Mouse (Mus musculus) telencephalon, adult 2 months (tissue): ENCODE data around the gene Sh3bp2.

Experiments
- DNase-seq: peaks from one replicate; pipeline ENCODE4 v3.0.0-alpha.2; 2011; ENCODE audit warnings: low read depth, low spot score

Sh3bp2 gene

DNA sequence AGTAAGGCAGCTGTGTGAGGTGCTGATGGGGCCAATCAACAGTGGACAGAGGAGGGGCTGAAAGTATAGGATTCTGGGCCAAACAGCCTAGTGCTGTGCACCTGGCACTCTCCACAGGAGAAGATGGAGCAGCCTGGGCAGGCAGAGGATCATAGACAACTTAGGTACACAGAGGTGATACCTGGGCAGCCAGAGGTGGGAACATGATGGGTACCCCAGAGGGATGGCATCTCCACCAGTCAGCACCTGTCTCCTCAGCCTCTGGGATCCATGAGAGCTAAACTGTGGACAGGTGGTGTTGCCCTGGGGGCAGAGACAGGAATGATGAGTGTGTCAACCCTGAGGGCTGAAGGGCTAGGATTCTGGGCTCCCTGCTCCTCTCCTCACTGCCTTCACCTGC, 1.1 kb upstream of the Sh3bp2 start:
- DNase-seq: no peak

DNA sequence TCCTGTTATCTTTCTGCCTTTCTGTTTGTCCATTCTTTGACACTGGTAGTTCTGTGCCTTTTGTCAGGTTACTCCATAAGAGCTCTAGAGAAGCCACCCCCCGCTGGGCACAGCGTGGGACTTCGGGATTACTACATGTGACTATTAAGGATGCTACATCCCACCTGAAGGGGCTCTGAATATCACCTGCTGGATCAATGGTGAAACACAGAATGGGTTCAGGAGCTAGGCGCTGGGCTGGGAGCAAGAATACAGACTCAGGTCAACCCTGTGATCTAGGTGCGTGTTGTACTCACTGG, 788 bp downstream of the Sh3bp2 start:
- DNase-seq: no peak

DNA sequence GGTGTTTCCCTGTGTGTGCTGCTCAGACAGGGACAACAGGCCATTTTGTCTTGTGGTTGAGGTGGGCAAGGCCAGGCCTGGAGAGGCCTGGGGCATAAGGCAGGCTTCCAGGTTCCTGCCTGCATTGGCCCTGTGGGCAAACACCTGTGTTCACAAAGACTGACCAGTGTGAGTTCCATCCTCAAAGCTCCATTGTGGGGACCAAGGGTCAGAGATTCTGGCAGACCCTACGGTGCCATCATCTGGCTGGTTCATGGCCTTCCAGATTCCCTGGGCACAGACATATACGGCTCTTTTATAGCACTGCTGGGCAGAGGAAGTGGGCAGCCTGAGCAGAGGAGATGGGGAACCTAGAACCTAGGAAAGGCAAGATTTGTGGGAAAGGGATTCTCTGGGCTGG, 1.7 kb downstream of the Sh3bp2 start:
- DNase-seq: no peak

DNA sequence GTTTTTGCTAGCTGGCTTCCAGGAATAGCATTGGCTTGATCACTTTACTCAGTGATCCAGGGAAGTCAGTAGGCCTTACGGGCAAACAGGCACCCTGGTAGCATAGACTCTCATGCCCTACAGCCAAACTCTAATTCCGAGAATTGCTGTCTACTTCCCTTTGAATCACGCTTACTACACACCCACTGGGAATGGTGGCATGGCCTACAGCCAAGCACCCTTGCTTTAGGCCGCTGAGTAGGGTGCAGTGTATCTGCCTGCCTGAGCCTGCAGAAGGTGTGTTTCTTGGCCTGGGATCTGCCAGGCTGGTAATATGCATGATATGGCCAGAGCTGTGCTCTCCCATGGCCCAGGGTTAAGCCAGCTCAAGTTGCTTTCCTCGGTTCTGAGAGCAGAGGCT, 3.1 kb downstream of the Sh3bp2 start:
- DNase-seq: no peak

DNA sequence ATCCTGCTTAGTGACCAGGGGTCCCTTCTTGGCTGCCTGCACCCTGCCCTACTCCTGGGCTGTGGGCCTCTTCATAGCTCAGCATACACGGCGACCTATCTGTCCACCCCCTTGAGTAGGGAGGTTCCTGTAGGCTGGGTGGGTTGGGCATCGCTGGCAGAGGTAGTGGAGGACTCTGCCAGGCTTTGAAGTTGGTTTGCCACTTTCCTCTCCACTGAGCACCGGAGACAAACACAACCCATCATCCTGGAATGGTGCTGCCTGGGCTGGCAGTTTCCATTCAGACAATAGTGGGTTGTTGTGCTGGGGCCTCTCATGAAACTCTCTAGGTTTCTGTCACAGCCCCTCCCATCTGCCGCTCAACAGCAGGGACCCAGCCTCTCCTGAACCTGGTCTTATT, 4.5 kb downstream of the Sh3bp2 start:
- DNase-seq: no peak

DNA sequence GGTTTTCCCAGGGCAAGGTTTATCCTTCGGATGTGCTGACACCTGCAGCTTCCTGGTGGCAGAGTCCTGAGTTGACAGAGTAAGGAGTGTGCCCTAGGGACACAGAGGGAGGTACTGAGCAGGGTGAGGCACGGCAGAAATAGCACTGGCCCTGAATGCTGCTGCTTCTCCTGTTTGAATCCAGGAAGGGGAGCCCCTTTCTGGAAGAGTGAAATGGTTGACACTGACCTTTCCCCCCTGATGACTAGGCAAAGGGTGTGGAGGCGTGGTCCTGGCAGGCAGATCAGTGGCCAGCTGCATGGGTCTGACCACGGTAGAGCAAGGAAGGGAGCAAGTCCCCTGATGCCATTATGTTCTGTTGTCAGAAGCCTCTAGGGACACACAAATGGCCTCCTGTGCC, 5.0 kb downstream of the Sh3bp2 start:
- DNase-seq: no peak

DNA sequence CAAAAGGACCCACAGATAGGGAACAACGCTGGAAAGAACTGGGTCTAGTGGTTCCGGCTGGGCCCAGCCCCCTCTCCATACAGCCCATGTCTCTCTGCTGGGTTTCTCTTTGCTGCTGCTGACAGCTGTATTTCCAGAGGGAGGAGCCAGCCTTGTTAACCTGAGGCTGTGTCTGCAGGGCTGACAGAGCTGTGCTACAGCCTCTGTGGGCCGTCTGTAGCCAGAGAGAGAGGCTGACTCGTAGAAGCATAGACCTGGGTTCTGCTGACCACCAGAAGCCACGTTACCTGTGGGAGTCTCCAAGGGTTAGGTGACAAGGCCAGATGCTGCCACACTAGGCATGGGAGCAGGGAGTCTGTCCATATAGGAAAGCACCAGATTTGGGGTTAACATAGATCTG, 7.4 kb downstream of the Sh3bp2 start:
- DNase-seq: no peak

DNA sequence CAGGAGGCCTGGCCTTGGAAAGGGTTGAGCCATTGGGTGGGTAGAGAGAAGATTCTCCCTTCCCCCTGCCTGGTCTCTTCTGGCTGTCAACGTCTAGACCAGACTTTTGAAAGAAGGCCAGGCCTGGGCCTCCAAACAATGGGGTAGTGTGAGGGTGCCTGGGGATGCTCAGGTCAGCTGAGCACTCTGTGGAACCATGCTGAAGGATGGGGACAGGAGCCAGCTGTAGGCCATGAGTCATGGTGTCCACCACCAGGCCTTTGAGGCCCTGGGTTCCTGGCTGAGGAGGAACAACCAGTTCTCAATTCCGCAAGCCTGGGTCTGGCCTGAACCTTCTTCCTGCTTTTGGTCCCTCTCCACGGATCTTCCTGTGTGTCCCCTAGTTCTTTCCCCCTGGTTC, 8.2 kb downstream of the Sh3bp2 start:
- DNase-seq: peak; percentile 64

DNA sequence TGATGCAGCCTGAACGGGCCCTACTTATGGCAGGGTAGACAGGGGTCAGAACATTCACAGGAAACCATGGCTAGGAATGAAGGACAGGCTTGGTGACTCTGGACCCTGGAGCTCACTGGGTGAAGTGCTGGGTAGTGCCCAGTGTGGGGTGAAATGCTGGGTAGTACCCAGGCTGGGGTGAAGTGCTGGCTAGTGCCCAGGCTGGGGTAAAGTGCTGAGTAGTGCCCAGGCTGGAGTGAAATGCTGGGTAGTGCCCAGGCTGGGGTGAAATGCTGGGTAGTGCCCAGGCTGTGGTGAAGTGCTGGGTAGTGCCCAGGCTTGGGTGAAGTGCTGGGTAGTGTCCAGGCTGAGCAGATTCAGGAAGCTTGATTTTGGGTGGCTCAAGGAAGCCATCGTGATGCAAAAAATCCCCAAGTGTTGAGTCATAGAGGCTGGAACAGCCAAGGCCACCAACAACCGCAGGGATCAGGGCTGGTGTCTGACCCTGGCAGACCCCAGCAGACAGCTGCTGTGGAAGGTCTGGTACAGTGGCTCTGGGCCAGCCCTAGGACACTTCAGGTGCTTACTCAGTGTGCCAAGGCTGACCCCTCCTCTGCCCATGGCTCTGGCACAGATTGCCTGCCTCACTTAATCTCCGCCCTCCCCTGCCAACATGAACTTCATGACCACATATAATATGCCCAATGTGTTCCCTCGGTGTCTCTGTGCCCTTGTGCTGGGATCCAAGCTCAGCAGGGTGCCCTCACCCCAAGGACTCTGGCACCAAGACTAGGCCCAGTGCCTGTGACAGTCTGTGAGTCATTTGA, 9.3 kb downstream of the Sh3bp2 start:
- DNase-seq: no peak

DNA sequence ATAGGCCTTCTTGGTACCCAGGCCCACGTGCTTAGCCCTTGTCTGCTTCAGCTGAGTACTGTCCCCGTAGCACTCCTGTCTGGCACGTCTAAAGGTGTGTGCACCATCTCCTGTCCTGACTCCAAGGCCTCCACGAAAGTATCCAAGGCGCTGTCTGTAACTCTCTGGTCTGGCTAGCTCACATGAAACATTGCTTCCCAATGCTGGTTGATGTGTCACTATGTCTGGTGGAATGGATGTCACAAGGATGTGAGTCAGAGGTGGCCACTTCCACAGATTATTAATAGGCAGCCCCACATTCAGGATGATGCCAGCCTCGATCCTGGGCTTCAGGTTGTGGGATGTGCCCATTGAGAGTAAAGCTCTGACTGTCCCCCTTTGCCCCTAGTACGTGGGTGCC, 10.2 kb downstream of the Sh3bp2 start:
- DNase-seq: no peak

DNA sequence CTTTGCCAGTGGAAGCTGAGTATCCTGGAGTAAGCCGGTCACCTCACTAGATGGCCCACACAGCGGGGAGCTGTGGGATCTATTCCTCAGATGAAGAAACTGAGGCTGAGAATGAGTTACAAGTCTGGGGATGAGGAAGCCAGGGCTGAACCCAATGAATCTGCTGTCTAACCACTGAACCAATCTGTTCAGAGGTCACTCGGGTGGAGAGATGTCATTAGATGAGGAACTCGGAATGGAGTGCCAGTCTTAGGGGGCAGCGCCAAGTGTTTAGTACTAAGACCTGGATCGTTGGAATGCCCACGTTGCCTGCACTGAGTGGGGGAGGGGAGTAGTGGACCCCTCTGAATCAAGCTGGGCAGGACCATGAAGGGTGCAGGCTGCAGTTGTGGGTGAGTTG, 12.4 kb downstream of the Sh3bp2 start:
- DNase-seq: no peak

DNA sequence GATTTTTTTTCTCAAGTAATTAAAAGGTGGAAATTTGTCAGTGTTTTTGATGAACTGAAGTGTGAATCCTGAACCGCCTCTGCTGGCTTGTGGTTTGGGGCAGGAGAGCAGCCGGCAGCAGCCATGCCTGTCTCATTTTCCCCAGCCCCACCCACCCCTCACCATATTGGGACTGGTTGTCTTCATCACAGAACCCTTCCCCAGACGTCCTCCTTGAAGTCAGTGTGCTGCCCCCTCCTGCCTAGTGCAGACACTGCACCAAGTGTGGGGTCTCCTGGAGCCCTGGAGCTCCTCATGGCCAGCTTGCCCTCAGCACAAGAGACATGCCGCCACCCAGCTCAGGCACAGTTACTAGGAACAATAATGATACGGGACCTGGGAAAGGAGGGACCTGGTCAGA, 12.9 kb downstream of the Sh3bp2 start:
- no peak for DNase-seq

DNA sequence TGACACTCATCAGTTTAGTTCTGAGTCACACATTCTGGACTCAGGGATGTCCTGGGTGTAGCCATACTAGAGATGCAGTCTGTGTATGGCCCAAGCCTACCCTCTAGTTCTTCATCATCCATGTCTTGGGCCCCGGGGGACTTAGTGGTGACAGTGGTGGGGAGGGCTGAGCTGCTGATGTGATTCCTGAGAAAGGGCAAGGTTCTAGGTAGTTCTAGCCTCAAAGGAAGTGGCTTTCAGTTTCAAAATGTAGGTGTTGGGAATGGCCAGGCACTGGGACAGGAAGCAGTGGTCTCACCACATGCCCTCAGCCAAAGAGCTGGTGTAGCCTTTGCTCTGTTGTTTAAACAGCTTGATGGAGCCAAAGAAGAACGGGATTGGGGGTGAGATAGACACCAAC, 13.5 kb downstream of the Sh3bp2 start:
- DNase-seq: no peak

DNA sequence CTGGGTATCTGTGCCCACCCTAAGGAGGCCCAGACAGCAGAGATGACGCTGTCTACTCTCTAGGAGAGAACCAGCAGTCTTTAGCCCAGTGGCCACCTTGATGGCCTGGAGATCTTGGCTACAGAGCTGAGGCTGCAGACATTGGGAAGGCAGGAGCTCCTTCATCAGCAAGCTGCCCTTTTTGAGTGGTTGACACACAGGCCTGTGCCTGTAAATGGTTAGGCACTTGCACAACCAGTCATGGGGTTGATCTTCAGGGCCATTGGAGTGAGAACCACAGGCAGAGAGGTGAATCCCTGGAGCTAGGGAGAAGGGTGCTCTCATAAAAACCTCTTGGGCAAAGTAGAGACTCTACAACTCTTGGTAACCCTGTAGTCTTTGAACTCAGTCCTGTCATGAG, 16.5 kb downstream of the Sh3bp2 start:
- DNase-seq: no peak

DNA sequence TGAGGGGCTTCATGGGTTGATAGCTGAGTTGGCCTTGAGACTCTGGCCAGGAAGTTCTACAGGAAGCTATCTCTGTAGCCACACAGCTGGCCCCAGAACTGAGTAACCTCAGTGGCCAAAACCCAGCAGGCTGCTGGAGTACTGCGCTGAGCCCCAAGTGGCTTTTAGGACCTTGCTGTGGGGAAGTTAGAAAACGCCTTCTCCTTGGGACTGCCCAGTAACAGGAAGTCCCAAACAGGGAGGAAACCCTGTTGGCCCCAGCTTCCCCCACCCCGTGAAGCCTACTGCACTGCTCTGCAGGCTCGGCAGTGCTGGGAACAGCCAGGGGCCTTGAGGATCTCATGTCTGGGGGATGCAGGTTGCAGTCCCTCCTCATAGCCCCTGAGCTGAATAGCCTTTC, 17.5 kb downstream of the Sh3bp2 start:
- no peak for DNase-seq

DNA sequence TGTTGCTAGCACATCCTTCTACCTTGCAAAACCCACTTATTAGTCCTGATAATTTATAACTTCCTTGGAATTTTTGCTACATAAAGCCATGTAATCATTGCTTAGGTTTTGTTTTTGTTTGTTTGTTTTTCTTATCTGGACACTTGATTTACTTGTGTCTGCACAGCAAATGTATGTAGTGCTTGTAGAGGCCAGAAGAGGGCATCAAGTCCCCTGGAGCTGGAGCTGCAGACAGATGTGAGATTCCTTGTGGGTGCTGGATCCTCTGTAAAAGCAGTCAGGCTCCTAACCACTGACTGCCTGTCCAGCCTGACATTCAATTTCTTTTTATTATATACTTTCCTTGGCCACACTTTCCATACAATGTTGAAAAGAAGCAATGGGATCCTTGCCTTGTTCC, 21.8 kb downstream of the Sh3bp2 start:
- no peak for DNase-seq

DNA sequence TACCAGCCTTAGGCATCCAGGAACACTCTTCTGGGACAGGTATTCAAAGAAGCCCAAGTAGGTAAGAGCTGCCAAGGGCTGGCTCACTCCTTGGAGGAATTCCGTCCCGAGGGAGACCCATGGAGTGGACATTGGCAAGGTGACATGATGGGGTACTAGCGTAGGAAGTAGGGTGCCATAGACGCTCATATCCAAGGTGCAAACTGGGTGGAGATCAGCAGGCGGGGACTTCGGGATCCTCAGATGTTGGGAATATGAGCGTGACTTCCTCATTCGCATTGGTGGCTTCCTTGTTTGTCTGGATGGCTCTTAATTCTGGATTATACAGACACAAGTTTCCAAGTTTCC, 23.5 kb downstream of the Sh3bp2 start:
- DNase-seq: no peak

DNA sequence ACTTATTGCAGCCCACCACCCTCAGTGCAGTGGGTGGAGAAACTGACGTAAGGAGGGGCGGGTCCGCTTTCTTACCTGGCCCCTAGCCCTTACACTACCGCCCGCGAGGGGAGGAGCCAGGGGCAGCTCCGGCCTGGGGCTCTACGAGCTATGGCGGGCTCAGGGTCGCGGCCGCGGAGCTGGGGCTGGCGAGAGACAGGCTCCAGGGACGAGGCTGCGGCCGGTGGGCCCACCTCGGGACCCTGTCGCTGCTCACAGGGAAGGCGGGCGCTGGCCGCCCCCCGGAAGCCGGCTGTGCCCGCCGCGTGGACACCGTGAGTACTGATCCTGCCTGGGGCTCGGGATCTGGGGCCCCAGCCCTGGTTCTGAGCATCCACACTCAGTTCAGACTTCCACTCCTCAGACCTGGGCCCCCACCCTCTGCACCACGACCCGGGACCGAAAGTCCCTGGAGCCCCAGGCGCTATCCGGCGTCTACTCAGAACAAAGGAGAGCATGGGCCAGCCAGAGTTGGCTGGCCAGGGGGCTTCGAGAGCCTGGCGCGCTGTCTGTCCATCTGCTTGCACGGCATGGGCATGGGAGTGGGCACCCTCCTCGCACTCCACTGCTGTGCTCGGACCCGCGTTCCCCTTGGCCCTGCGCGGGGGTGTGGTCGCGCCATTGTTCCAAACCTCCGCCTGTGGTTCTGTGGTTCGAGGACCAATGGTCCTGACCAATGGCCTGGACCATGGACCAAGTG, 24.0 kb downstream of the Sh3bp2 start:
- DNase-seq: no peak

DNA sequence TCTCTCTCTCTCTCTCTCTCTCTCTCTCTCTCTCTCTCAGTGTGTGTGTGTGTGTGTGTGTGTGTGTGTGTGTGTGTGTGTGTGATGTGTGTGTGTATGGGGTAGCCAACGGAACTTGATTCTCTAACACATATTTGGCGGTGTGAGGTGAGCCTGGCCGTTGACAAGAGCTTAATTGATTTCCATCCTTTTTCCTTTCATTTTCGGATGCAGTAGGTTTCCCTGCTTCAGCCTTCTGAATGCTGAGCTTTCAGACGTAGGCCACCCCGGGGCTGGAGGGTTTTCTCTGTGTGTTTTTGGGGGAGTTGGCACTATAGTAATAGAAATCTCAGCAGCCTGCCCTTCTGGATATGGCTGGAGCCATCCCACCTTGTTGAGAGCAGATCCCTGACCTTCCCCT, 24.6 kb downstream of the Sh3bp2 start:
- no peak for DNase-seq

DNA sequence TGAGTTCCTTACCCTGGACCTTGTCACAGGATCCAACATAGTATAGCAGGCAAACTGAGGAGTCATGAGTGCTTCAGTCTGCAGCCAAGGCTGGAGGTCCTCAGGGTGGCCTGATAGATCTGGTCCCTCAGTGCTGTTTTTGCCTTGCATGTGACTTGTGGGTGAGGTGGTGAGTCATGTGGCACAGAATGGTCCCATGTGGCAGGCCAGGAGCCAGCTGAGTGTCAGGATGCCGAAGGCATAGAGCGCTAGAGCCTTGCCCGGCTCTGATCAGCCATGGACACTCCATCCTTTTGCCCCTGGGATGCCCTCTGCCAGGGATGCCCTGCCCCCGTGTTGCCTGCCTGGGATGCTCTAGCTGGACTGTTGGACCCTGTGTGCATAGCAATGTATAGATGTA, 26.2 kb downstream of the Sh3bp2 start:
- no peak for DNase-seq

DNA sequence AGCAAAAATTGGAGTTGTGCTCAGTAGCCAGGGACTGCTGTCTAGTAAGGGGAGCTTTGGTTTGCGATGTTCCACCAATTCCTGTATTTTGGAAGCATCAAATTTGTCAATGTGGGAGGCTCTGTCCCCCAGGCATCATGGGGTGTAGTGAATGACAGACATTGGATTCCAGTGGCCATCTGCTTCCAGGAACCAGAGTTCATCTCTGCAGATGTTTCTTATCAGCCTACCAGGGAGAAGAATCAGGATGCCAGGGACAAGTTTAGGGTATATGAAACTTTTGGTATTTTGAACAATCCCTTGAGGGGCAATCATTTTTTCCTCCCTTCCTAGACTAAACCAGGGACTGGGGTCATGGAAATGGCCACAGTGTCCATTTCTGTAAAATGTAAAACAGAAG, 38.2 kb downstream of the Sh3bp2 start:
- DNase-seq: no peak

DNA sequence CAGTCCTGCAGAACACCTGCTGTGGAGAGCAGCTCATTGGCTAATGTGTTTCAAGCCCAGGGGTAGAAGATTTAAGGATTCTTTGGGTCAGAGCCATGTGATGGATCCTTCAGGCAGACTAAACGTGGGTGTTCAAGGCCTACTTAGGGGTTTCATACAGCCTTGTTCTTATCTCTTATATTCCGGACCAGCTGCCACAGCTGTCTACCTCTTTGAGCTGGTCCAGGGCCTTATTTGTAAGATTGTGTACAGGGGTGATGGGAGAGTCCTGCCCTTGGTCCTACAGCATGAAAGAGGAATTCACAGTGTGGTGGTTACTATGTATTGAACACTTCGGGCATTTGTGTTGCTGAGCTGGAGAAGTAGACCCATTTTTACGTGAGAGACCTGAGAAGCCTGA, 38.7 kb downstream of the Sh3bp2 start:
- DNase-seq: no peak

DNA sequence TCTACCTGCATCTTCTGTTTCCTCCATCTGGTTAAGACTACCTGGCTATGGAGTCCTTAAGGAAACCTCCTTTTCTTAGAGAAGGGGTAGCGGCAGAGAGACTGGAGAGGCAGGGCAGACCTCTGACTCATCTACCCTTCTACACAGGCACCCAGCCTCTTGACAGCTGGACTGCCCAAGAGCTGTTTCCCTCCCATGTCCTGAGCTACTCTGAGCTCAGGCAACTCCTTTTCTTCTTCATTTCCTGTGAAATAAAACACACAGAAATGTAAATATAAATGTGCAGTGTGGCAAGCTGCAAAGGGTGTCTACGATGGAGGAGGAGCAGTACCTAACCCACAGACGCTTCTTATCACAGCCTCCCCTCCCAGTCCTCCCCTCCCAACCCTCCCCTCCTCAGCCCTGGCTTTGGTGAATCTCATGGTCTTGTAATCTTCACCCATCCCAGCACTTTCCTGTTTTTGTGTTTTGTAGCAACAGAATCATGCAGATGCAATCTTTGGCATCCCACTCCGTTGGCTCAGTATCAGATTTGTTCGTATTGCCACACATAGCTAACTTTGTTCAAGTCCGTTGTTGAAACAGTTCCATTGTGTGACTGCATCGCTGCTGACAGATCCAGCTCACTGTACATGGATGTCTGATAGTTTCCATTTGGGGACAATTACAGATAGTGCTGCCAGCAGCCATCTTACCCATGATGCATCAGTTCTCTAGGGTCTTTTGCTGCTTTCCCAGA, 40.1 kb downstream of the Sh3bp2 start:
- DNase-seq: peak; percentile 78
